Mouse (Mus musculus): ENCODE results near the gene Tgif2. TPM values are rescaled to one million over a fixed set of nuclear protein-coding genes. Genes with fewer than 3 reads are reported as not detected.

Tgif2 gene
- total and polyA plus RNA-seq, 3 experiments, result 16.9 to 43.3 TPM; not detected in 1

GRCm38 (mm10) chr2:156892821-156893220 lies 53.0 kb downstream of the Tgif2 start:
- Histone ChIP-seq H3K4me1 (ENCODE audit: control insufficient read depth in 1 of 2, insufficient read depth in 2 of 2, low read length in 2 of 2) (peaks cover 0 to 10% of the 10 kb centered on the region in 2 experiments; a peak in 2 of 4 replicates), H3K9ac (ENCODE audit: control insufficient read depth, low read depth, low read length, poor library complexity, severe bottlenecking) (no peak overlapping the region), H3K36me3 (ENCODE audit: control insufficient read depth in 1 of 2, insufficient read depth in 2 of 2, low read length in 2 of 2) (peaks cover 0 to 8% of the 10 kb centered on the region in 2 experiments; a peak in 2 of 4 replicates), H3K27me3 (ENCODE audit: control insufficient read depth in 1 of 2, insufficient read depth in 2 of 2, low read length in 2 of 2) (no peaks in the 10 kb centered on the region; a peak in 1 of 4 replicates), H3K4me3 (ENCODE audit: control insufficient read depth in 1 of 2, insufficient read depth in 1 of 2, low read depth in 2 of 2, low read length in 2 of 2) (no peak overlapping the region), H3K79me2 (ENCODE audit: control insufficient read depth, insufficient read depth, low read length, poor library complexity) (no peaks in the 10 kb centered on the region), H3K27ac (ENCODE audit: control insufficient read depth, low read depth, low read length) (no peak overlapping the region), H3K9me3 (replicated peaks; ENCODE audit: insufficient read depth, low read length) (no peaks in the 10 kb centered on the region)
- no peak for TF ChIP-seq USF1 (IDR thresholded peaks at IDR 0.05; ENCODE audit: low read depth, low read length)
- no peak for DNase-seq (ENCODE audit: low read depth, low spot score)

- peaks cover 0 to 8% of the 10 kb centered on the region in 2 experiments; a peak in 2 of 4 replicates for H3K36me3 ChIP-seq (ENCODE audit: control insufficient read depth in 1 of 2, insufficient read depth in 2 of 2, low read length in 2 of 2)
- no peaks in the 10 kb centered on the region for H3K79me2 ChIP-seq (ENCODE audit: control insufficient read depth, insufficient read depth, low read length, poor library complexity)
- no peak overlapping the region for H3K27ac ChIP-seq (ENCODE audit: control insufficient read depth, low read depth, low read length)
- H3K4me3 ChIP-seq (ENCODE audit: control insufficient read depth in 1 of 2, insufficient read depth in 1 of 2, low read depth in 2 of 2, low read length in 2 of 2), result no peak overlapping the region
- H3K27me3 ChIP-seq (ENCODE audit: control insufficient read depth in 1 of 2, insufficient read depth in 2 of 2, low read length in 2 of 2), result no peaks in the 10 kb centered on the region; a peak in 1 of 4 replicates
- no peaks in the 10 kb centered on the region for H3K9me3 ChIP-seq (replicated peaks; ENCODE audit: insufficient read depth, low read length)
- peaks cover 0 to 10% of the 10 kb centered on the region in 2 experiments; a peak in 2 of 4 replicates for H3K4me1 ChIP-seq (ENCODE audit: control insufficient read depth in 1 of 2, insufficient read depth in 2 of 2, low read length in 2 of 2)
- no peak for TF ChIP-seq POLR2A (IDR thresholded peaks at IDR 0.05; ENCODE audit: control insufficient read depth in 1 of 2, insufficient read depth in 1 of 2, low read depth in 1 of 2, low read length in 2 of 2, poor library complexity in 1 of 2)
- no peak for TF ChIP-seq POLR2AphosphoS5 (IDR thresholded peaks at IDR 0.05; ENCODE audit: borderline replicate concordance, low read depth, low read length)
- TF ChIP-seq GATA1 (IDR thresholded peaks at IDR 0.05; ENCODE audit: low read depth, low read length), result peak; percentile 28; the same call in 1 of the 2 replicates
- no peak for TF ChIP-seq TAL1 (IDR thresholded peaks at IDR 0.05; ENCODE audit: low read length)
- no peak for TF ChIP-seq CTCF (IDR thresholded peaks at IDR 0.05 in 2 of 3, conservative IDR thresholded peaks at IDR 0.05 in 1 of 3; ENCODE audit: control insufficient read depth in 1 of 3, insufficient read depth in 1 of 3, low read depth in 2 of 3, low read length in 3 of 3, poor library complexity in 1 of 3, severe bottlenecking in 1 of 3)
- H3K9ac ChIP-seq (ENCODE audit: control insufficient read depth, low read depth, low read length, poor library complexity, severe bottlenecking), result no peak overlapping the region
- peak; percentile 44 for DNase-seq (ENCODE audit: low read depth, low spot score)
Observed at GRCm38 (mm10) chr2:156894496-156895265, 54.9 kb downstream of the Tgif2 start.

DNA sequence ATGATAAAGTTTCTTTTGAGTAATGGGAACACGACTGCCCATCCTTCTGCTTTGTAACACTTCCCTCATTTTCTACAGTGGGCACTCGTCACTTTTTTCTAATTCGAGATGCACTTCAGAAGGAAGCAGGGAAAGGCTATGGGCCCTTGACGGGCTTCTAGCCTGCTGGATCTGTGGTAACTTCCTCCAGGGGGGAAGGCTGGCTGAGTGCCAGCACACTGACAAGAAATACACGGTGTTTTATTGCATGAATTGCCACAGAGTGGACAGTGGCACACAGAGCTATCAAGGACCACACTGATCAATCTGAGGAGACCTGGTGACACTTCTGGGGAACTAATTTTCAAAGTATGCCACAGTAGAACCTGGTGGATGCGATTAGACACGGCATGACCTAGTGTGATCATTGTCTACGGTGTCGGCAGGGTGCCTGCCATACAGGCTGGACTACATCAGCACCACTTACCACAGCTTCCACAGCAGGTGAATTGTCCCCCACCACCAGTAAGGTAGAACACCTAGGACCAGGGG lies 56.6 kb downstream of the Tgif2 start:
- TF ChIP-seq HCFC1 (IDR thresholded peaks at IDR 0.05; ENCODE audit: low read depth, low read length), result no peak
- H3K4me3 ChIP-seq (ENCODE audit: control insufficient read depth in 1 of 2, insufficient read depth in 1 of 2, low read depth in 2 of 2, low read length in 2 of 2), result no peak overlapping the region
- no peak overlapping the region for H3K27ac ChIP-seq (ENCODE audit: control insufficient read depth, low read depth, low read length)
- no peak overlapping the region for H3K9ac ChIP-seq (ENCODE audit: control insufficient read depth, low read depth, low read length, poor library complexity, severe bottlenecking)
- peaks cover 0 to 10% of the 10 kb centered on the region in 2 experiments; a peak in 2 of 4 replicates for H3K4me1 ChIP-seq (ENCODE audit: control insufficient read depth in 1 of 2, insufficient read depth in 2 of 2, low read length in 2 of 2)
- H3K27me3 ChIP-seq (ENCODE audit: control insufficient read depth in 1 of 2, insufficient read depth in 2 of 2, low read length in 2 of 2), result no peaks in the 10 kb centered on the region; a peak in 1 of 4 replicates
- no peaks in the 10 kb centered on the region for H3K9me3 ChIP-seq (replicated peaks; ENCODE audit: insufficient read depth, low read length)
- H3K79me2 ChIP-seq (ENCODE audit: control insufficient read depth, insufficient read depth, low read length, poor library complexity), result no peaks in the 10 kb centered on the region
- peak; percentile 37 for DNase-seq (ENCODE audit: low read depth, low spot score)
- peaks cover 0 to 8% of the 10 kb centered on the region in 2 experiments; a peak in 2 of 4 replicates for H3K36me3 ChIP-seq (ENCODE audit: control insufficient read depth in 1 of 2, insufficient read depth in 2 of 2, low read length in 2 of 2)
